Mouse (Mus musculus) CH12F3 (cell line): ENCODE measurements around the gene Gm10837.

ENCODE experiments used
- in situ Hi-C: fragments of 300-500 bp; cut with MboI; formaldehyde crosslinking; loops from 2 replicates; pipeline ENCODE4 v1.14.3; 2020; ENCODE audit warnings: low sequenced_read_pairs

Gene Gm10837

DNA sequence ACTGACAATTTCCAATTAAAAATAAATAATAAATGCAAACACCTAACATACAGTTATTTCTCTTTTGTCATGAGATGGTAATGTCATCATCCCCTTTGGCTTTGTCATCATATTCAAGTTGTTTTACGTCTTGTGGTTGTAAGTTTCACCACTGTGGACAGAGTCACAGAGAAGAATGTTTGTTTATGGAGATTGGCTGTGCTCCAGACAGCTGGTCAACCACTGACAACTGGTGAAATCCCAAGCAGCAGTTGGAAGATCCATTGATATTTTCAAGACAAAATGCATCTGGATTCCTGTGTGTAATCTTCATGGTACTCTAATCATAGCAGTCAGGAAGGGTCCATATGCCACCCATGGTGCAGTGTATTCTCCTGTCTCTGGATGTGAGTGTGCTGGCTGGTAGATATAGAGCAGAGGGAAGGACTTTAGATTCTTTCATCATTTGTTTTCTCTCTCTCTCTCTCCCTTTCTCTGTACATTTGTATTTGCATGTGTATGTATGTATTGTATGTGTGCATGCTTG lies 23.2 kb downstream of the Gm10837 start:
- in situ Hi-C loops, result no loop called here

DNA sequence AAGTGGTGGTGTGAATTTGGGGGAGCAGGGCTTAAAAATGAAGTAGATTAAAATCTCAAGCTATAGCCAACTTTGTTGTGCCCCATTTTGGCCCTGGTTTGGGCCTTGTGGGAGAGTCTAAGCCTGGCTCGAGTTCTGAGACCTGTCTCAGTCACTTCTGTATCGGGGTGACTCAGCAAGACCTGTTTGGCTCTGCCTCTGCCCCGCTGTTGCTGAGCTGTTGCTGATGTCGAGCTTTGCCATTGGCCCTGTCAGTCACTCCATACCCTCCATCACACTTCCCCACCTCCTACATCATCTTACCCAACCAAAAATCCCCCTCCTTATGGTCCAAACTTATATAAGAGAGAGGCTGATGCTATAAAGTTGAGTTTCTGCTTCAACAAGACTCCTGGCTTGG lies 38.1 kb downstream of the Gm10837 start:
- in situ Hi-C loops, result no loop called here

DNA sequence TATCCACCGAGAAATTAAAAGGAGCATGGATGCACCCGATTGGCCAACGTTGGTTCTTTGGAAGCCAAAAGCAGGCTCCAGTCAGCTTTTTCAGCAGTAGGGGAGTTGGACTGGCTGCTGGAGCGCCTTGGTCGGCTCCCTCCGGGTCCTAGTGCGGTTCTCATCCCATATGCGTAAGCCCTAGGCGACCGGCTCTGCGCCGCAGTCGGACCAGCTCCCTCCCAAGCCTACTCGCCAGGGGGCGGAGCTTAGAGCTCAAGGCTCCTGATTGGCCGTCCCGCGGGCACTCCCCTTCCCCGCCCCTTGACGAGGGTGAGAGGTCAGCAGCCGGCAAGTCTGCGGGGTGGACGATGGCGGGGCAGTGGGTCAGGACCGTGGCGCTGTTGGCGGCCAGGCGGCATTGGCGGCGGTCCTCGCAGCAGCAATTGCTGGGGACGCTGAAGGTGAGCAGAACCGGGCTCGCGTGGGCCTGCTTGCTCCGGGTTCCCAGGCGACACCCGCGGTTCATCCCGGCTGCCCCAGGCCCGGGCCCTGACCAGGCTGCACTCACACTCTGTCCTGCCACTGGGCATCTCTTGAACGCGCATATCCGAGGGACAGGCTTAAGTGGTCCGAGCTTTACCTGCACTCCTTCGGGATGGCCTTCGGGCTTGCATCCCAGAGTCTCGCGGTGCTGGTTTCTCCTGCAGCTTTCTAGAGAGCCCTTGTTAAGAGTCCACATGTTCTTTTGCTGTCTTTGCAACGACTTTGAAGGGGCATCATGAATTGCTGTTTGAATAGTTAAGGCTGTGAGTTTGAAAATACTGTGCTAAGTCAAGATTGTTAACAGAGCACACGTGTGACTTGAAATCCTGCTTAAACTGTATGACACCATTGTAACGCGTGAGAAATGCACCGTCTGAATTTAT lies 43.9 kb downstream of the Gm10837 start, which contains the start of gene Pcca:
Gene Pcca, plus strand, starts transcription at position 308 of the 908 bp plus-strand sequence.
- in situ Hi-C loops, result no loop called here

DNA sequence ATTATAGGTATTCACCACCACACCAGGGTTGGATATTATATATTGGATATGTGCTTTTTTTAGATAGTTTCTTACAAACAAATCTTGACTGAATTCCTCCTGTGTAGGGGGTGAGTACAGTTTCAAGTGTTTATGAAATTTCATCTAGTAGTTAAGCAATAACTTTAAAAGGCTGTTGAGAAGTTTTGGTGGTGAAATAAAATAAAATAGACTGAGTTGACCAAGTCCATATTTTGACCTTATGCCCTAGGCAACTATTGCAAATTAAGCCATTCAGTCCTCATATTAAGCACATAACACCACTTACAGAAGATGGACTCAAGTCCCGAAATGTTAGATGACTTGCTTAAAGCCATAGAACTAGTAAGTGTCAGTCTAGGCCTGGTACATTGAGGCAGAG lies 45.6 kb downstream of the Gm10837 start:
- in situ Hi-C loops, result no loop called here
